Mouse (Mus musculus) neural tube, embryonic 14.5 days (tissue): ENCODE results near the gene Atl2. TPM values are rescaled to one million over a fixed set of nuclear protein-coding genes. Genes with fewer than 3 reads are reported as not detected.

Source experiments
- ATAC-seq: fragments of 200-750 bp; cut with Nextera tagmentation; 2 replicates; pipeline ENCODE4 v1.8.0; 2017; ENCODE audit warnings: low read depth, mild to moderate bottlenecking, moderate TSS enrichment, moderate library complexity
- H3K27ac ChIP-seq: fragments of 300-500 bp; sonication (generic); 2 replicates; pipeline ENCODE4 v1.5.1; 2014; ENCODE audit warnings: low read depth, mild to moderate bottlenecking, control low read depth, low read length, moderate library complexity, mixed read lengths
- H3K27me3 ChIP-seq: fragments of 300-500 bp; sonication (generic); 2 replicates; pipeline ENCODE4 v1.6.1; 2014; ENCODE audit warnings: low read length; ENCODE audit not compliant: control insufficient read depth, insufficient read depth
- H3K36me3 ChIP-seq: fragments of 300-500 bp; sonication (generic); 2 replicates; pipeline ENCODE4 v1.6.1; 2014; ENCODE audit warnings: low read length, mixed read lengths; ENCODE audit not compliant: control insufficient read depth, insufficient read depth
- H3K4me1 ChIP-seq: fragments of 300-500 bp; sonication (generic); 2 replicates; pipeline ENCODE4 v1.6.1; 2014; ENCODE audit warnings: low read length; ENCODE audit not compliant: control insufficient read depth, insufficient read depth
- H3K4me2 ChIP-seq: fragments of 300-500 bp; sonication (generic); 2 replicates; pipeline ENCODE4 v1.6.1; 2014; ENCODE audit warnings: mild to moderate bottlenecking, low read depth, low read length, control low read depth
- H3K4me3 ChIP-seq: fragments of 300-500 bp; sonication (generic); 2 replicates; pipeline ENCODE4 v1.5.1; 2014; ENCODE audit warnings: low read depth, low read length, control low read depth, mixed read lengths
- H3K9ac ChIP-seq: fragments of 300-500 bp; sonication (generic); replicated peaks from 2 replicates; pipeline ENCODE4 v1.6.1; 2014; ENCODE audit warnings: low read depth, mild to moderate bottlenecking, control low read depth, low read length, mixed read lengths
- H3K9me3 ChIP-seq: fragments of 300-500 bp; sonication (generic); 2 replicates; pipeline ENCODE4 v1.6.1; 2016; ENCODE audit warnings: low read length; ENCODE audit not compliant: control insufficient read depth
- WGBS: fragments of 180-500 bp; shearing (Covaris S2); extraction: QIAGEN DNeasy Blood & Tissue Kit; methylation state at CpG from one replicate; pipeline ENCODE4 v1.1.7; 2014; 5-methylcytosine and 5-hydroxymethylcytosine counted together
- polyA plus RNA-seq: library from polyadenylated mRNA; unstranded; fragments of >200 nt; fragmentation: Nextera tagmentation; extraction: Ambion mirVana; gene quantifications from 2 replicates; pipeline ENCODE4 v1.2.1, GENCODE M21; 2014

Atl2 gene
- polyA plus RNA-seq, 1 experiment from 2014 or later, result 47.6 TPM

- Histone ChIP-seq H3K4me2 (no peak overlapping the region), H3K27me3 (no peaks in the 10 kb centered on the region), H3K4me1 (no peaks in the 10 kb centered on the region), H3K9ac (no peak overlapping the region), H3K36me3 (no peaks in the 10 kb centered on the region), H3K27ac (no peak overlapping the region), H3K9me3 (no peaks in the 10 kb centered on the region), H3K4me3 (no peak overlapping the region)
- 92% methylated on average over 8 of the region's 8 CpGs for WGBS
- no peak for ATAC-seq
Measured at GRCm38 (mm10) chr17:79906791-79907494, 11.0 kb upstream of the Atl2 start.

GRCm38 (mm10) chr17:79904593-79904992 is 8.7 kb upstream of the Atl2 start:
- Histone ChIP-seq H3K27ac (no peak overlapping the region), H3K4me2 (no peak overlapping the region), H3K27me3 (no peaks in the 10 kb centered on the region), H3K9me3 (no peaks in the 10 kb centered on the region), H3K4me3 (no peak overlapping the region), H3K9ac (no peak overlapping the region), H3K4me1 (no peaks in the 10 kb centered on the region), H3K36me3 (no peaks in the 10 kb centered on the region)
- WGBS, result 90% methylated on average over 4 of the region's 4 CpGs
- ATAC-seq, result no peak

- Histone ChIP-seq H3K27me3 (peaks cover 8% of the 10 kb centered on the region; the same call in 1 of the 2 replicates), H3K4me3 (no peak overlapping the region), H3K9ac (no peak overlapping the region), H3K27ac (no peak overlapping the region), H3K36me3 (no peaks in the 10 kb centered on the region), H3K9me3 (no peaks in the 10 kb centered on the region), H3K4me1 (0 out of 2 replicates have a peak, but pooled peaks cover 2% of the 10 kb centered on the region), H3K4me2 (no peak overlapping the region)
- no peak for ATAC-seq
- WGBS, result 61% methylated on average over 6 of the region's 6 CpGs
Measured at GRCm38 (mm10) chr17:79901207-79901606, 5.3 kb upstream of the Atl2 start.

GRCm38 (mm10) chr17:79898156-79898746 is 2.3 kb upstream of the Atl2 start:
- no peak overlapping the region for H3K27ac ChIP-seq
- no peak overlapping the region for H3K9ac ChIP-seq
- no peaks in the 10 kb centered on the region for H3K9me3 ChIP-seq
- no peak overlapping the region for H3K4me2 ChIP-seq
- H3K36me3 ChIP-seq, result no peaks in the 10 kb centered on the region
- peaks cover 14% of the 10 kb centered on the region for H3K4me1 ChIP-seq
- ATAC-seq, result no peak
- no peak overlapping the region for H3K4me3 ChIP-seq
- WGBS, result 92% methylated on average over 6 of the region's 6 CpGs
- H3K27me3 ChIP-seq, result peaks cover 8% of the 10 kb centered on the region; the same call in 1 of the 2 replicates

- peaks cover 8% of the 10 kb centered on the region; the same call in 1 of the 2 replicates for H3K27me3 ChIP-seq
- no peak overlapping the region for H3K4me2 ChIP-seq
- ATAC-seq, result no peak
- H3K4me1 ChIP-seq, result peaks cover 14% of the 10 kb centered on the region
- H3K27ac ChIP-seq, result no peak overlapping the region
- no peaks in the 10 kb centered on the region for H3K9me3 ChIP-seq
- no peak overlapping the region for H3K9ac ChIP-seq
- no peak overlapping the region for H3K4me3 ChIP-seq
- H3K36me3 ChIP-seq, result no peaks in the 10 kb centered on the region
- 81% methylated on average over 3 of the region's 3 CpGs for WGBS
Measured at GRCm38 (mm10) chr17:79897666-79898065, 1.7 kb upstream of the Atl2 start.

GRCm38 (mm10) chr17:79894971-79895882 is 696 bp downstream of the Atl2 start:
- Histone ChIP-seq H3K4me1 (peaks cover 14% of the 10 kb centered on the region), H3K36me3 (no peaks in the 10 kb centered on the region), H3K4me3 (peak overlapping the region; percentile 90), H3K9me3 (no peaks in the 10 kb centered on the region), H3K27me3 (peaks cover 8% of the 10 kb centered on the region; the same call in 1 of the 2 replicates), H3K4me2 (peak overlapping the region; percentile 58), H3K27ac (peak overlapping the region; percentile 95), H3K9ac (peak overlapping the region; percentile 96)
- WGBS, result under 1% methylated on average over 80 of the region's 100 CpGs
- peak; percentile 81 for ATAC-seq

- WGBS, result 75% methylated on average over 4 of the region's 4 CpGs
- H3K27ac ChIP-seq, result no peak overlapping the region
- no peak overlapping the region for H3K4me3 ChIP-seq
- no peak overlapping the region for H3K9ac ChIP-seq
- H3K4me2 ChIP-seq, result peak overlapping the region; percentile 58; the same call in 1 of the 2 replicates
- no peaks in the 10 kb centered on the region for H3K36me3 ChIP-seq
- no peaks in the 10 kb centered on the region for H3K9me3 ChIP-seq
- H3K27me3 ChIP-seq, result peaks cover 8% of the 10 kb centered on the region; the same call in 1 of the 2 replicates
- no peak for ATAC-seq
- peaks cover 14% of the 10 kb centered on the region for H3K4me1 ChIP-seq
Measured at GRCm38 (mm10) chr17:79894054-79894453, 1.9 kb downstream of the Atl2 start.

- 51% methylated on average over 7 of the region's 7 CpGs for WGBS
- no peak overlapping the region for H3K9ac ChIP-seq
- no peak for ATAC-seq
- no peaks in the 10 kb centered on the region for H3K36me3 ChIP-seq
- no peak overlapping the region for H3K4me2 ChIP-seq
- H3K27ac ChIP-seq, result no peak overlapping the region
- H3K4me1 ChIP-seq, result peaks cover 14% of the 10 kb centered on the region
- H3K27me3 ChIP-seq, result 0 out of 2 replicates have a peak, but pooled peaks cover 3% of the 10 kb centered on the region
- H3K4me3 ChIP-seq, result no peak overlapping the region
- no peaks in the 10 kb centered on the region for H3K9me3 ChIP-seq
Measured at GRCm38 (mm10) chr17:79891944-79892343, 4.0 kb downstream of the Atl2 start.
